Mouse (Mus musculus) neural tube, embryonic 13.5 days (tissue): ENCODE measurements around the gene Kazn. TPM values are rescaled to one million over a fixed set of nuclear protein-coding genes. Genes with fewer than 3 reads are reported as not detected.

Source experiments
- ATAC-seq: fragments of 200-750 bp; cut with Nextera tagmentation; 2 replicates; pipeline ENCODE4 v1.8.0; 2017; ENCODE audit warnings: low read depth, mild to moderate bottlenecking, moderate TSS enrichment, moderate library complexity
- H3K27ac ChIP-seq: fragments of 300-500 bp; sonication (generic); replicated peaks from 2 replicates; pipeline ENCODE4 v1.5.1; 2015; ENCODE audit warnings: moderate library complexity, mild to moderate bottlenecking, inconsistent platforms
- H3K27me3 ChIP-seq: fragments of 300-500 bp; sonication (generic); 2 replicates; pipeline ENCODE4 v1.6.1; 2015; ENCODE audit warnings: mild to moderate bottlenecking, inconsistent platforms
- H3K36me3 ChIP-seq: fragments of 300-500 bp; sonication (generic); 2 replicates; pipeline ENCODE4 v1.6.1; 2015; ENCODE audit warnings: mild to moderate bottlenecking, inconsistent platforms
- H3K4me1 ChIP-seq: fragments of 300-500 bp; sonication (generic); replicated peaks from 2 replicates; pipeline ENCODE4 v1.6.1; 2015; ENCODE audit warnings: inconsistent platforms
- H3K4me2 ChIP-seq: fragments of 300-500 bp; sonication (generic); 2 replicates; pipeline ENCODE4 v1.6.1; 2015; ENCODE audit warnings: inconsistent platforms, mild to moderate bottlenecking, moderate library complexity
- H3K4me3 ChIP-seq: fragments of 300-500 bp; sonication (generic); 2 replicates; pipeline ENCODE4 v1.5.1; 2015; ENCODE audit warnings: mild to moderate bottlenecking, inconsistent platforms
- H3K9ac ChIP-seq: fragments of 300-500 bp; sonication (generic); 2 replicates; pipeline ENCODE4 v1.6.1; 2015; ENCODE audit warnings: moderate library complexity, mild to moderate bottlenecking, inconsistent platforms
- H3K9me3 ChIP-seq: fragments of 300-500 bp; sonication (generic); 2 replicates; pipeline ENCODE4 v1.6.1; 2016; ENCODE audit warnings: inconsistent platforms
- WGBS: fragments of 180-500 bp; shearing (Covaris S2); methylation state at CpG from one replicate; pipeline ENCODE4 v1.1.7; 2015; 5-methylcytosine and 5-hydroxymethylcytosine counted together
- polyA plus RNA-seq: library from polyadenylated mRNA; unstranded; fragments of >200 nt; fragmentation: Nextera tagmentation; extraction: Ambion mirVana; gene quantifications from 2 replicates; pipeline ENCODE4 v1.2.1, GENCODE M21; 2015

Kazn gene
- polyA plus RNA-seq, 1 experiment from 2014 or later: 18.9 TPM

- H3K9ac ChIP-seq: no peak overlapping the region
Observed at GRCm38 (mm10) chr4:142217048-142217447, 22.2 kb downstream of the Kazn start.

GRCm38 (mm10) chr4:142215760-142216159 lies 23.4 kb downstream of the Kazn start:
- 76% methylated on average over 7 of the region's 7 CpGs for WGBS
- Histone ChIP-seq H3K9me3 (no peaks in the 10 kb centered on the region), H3K36me3 (no peaks in the 10 kb centered on the region), H3K9ac (no peak overlapping the region), H3K4me2 (no peak overlapping the region), H3K4me3 (no peak overlapping the region), H3K27me3 (no peaks in the 10 kb centered on the region), H3K27ac (no peak overlapping the region), H3K4me1 (peaks cover 16% of the 10 kb centered on the region)
- ATAC-seq: no peak

More at GRCm38 (mm10) chr4:142217048-142217447, 22.2 kb downstream of the Kazn start:
- Histone ChIP-seq H3K9me3 (no peaks in the 10 kb centered on the region), H3K4me2 (no peak overlapping the region), H3K36me3 (no peaks in the 10 kb centered on the region), H3K27me3 (no peaks in the 10 kb centered on the region), H3K4me1 (peaks cover 29% of the 10 kb centered on the region), H3K27ac (no peak overlapping the region), H3K4me3 (no peak overlapping the region)
- 82% methylated on average over 6 of the region's 6 CpGs for WGBS
- ATAC-seq: no peak

- Histone ChIP-seq H3K36me3 (no peaks in the 10 kb centered on the region), H3K4me2 (no peak overlapping the region), H3K9me3 (no peaks in the 10 kb centered on the region), H3K4me1 (peaks cover 23% of the 10 kb centered on the region), H3K4me3 (no peak overlapping the region), H3K27me3 (no peaks in the 10 kb centered on the region), H3K27ac (no peak overlapping the region), H3K9ac (no peak overlapping the region)
- ATAC-seq: no peak
- 63% methylated on average over 6 of the region's 6 CpGs for WGBS
Observed at GRCm38 (mm10) chr4:142214532-142214931, 24.7 kb downstream of the Kazn start.

GRCm38 (mm10) chr4:142212425-142212824 lies 26.8 kb downstream of the Kazn start:
- H3K36me3 ChIP-seq: no peaks in the 10 kb centered on the region
- H3K27me3 ChIP-seq: no peaks in the 10 kb centered on the region
- H3K9me3 ChIP-seq: no peaks in the 10 kb centered on the region
- H3K27ac ChIP-seq: no peak overlapping the region
- no peak for ATAC-seq
- peaks cover 31% of the 10 kb centered on the region for H3K4me1 ChIP-seq
- no peak overlapping the region for H3K9ac ChIP-seq
- H3K4me2 ChIP-seq: no peak overlapping the region
- WGBS: 92% methylated on average over 9 of the region's 9 CpGs
- no peak overlapping the region for H3K4me3 ChIP-seq

- H3K9ac ChIP-seq: no peak overlapping the region
- H3K27me3 ChIP-seq: no peaks in the 10 kb centered on the region
- no peak for ATAC-seq
- no peak overlapping the region for H3K27ac ChIP-seq
- H3K4me3 ChIP-seq: no peak overlapping the region
- no peaks in the 10 kb centered on the region for H3K9me3 ChIP-seq
- WGBS: 78% methylated on average over 9 of the region's 9 CpGs
- H3K36me3 ChIP-seq: no peaks in the 10 kb centered on the region
- peaks cover 35% of the 10 kb centered on the region for H3K4me1 ChIP-seq
- H3K4me2 ChIP-seq: no peak overlapping the region
Observed at GRCm38 (mm10) chr4:142209884-142210283, 29.3 kb downstream of the Kazn start.

GRCm38 (mm10) chr4:142209476-142209875 lies 29.7 kb downstream of the Kazn start:
- Histone ChIP-seq H3K9ac (no peak overlapping the region), H3K4me1 (peaks cover 34% of the 10 kb centered on the region), H3K4me2 (no peak overlapping the region), H3K27me3 (no peaks in the 10 kb centered on the region), H3K9me3 (no peaks in the 10 kb centered on the region), H3K36me3 (no peaks in the 10 kb centered on the region), H3K27ac (no peak overlapping the region), H3K4me3 (no peak overlapping the region)
- WGBS: 57% methylated on average over 7 of the region's 7 CpGs
- no peak for ATAC-seq

GRCm38 (mm10) chr4:142205693-142206092 lies 33.5 kb downstream of the Kazn start:
- Histone ChIP-seq H3K4me3 (no peak overlapping the region), H3K27ac (no peak overlapping the region), H3K4me1 (peaks cover 20% of the 10 kb centered on the region), H3K4me2 (no peak overlapping the region), H3K27me3 (no peaks in the 10 kb centered on the region), H3K9ac (no peak overlapping the region), H3K36me3 (peaks cover 4% of the 10 kb centered on the region; the same call in 1 of the 2 replicates), H3K9me3 (0 out of 2 replicates have a peak, but pooled peaks cover 4% of the 10 kb centered on the region)
- WGBS: 83% methylated on average over 6 of the region's 6 CpGs
- ATAC-seq: no peak

- Histone ChIP-seq H3K27ac (no peak overlapping the region), H3K4me1 (no peaks in the 10 kb centered on the region), H3K9me3 (no peaks in the 10 kb centered on the region), H3K4me3 (no peak overlapping the region), H3K27me3 (no peaks in the 10 kb centered on the region), H3K9ac (no peak overlapping the region), H3K36me3 (no peaks in the 10 kb centered on the region), H3K4me2 (no peak overlapping the region)
- no peak for ATAC-seq
- WGBS: 82% methylated on average over 6 of the region's 6 CpGs
Observed at GRCm38 (mm10) chr4:142196626-142197025, 42.6 kb downstream of the Kazn start.

- ATAC-seq: no peak
- Histone ChIP-seq H3K4me3 (no peak overlapping the region), H3K9ac (no peak overlapping the region), H3K27me3 (no peaks in the 10 kb centered on the region), H3K9me3 (no peaks in the 10 kb centered on the region), H3K27ac (no peak overlapping the region), H3K4me2 (no peak overlapping the region), H3K36me3 (no peaks in the 10 kb centered on the region), H3K4me1 (no peaks in the 10 kb centered on the region)
- 90% methylated on average over 7 of the region's 7 CpGs for WGBS
Observed at GRCm38 (mm10) chr4:142193780-142194179, 45.4 kb downstream of the Kazn start.

- H3K36me3 ChIP-seq: no peaks in the 10 kb centered on the region
- ATAC-seq: no peak
- no peak overlapping the region for H3K4me3 ChIP-seq
- H3K4me1 ChIP-seq: peaks cover 2% of the 10 kb centered on the region; the same call in 1 of the 2 replicates
- no peaks in the 10 kb centered on the region for H3K27me3 ChIP-seq
- H3K9ac ChIP-seq: no peak overlapping the region
- H3K27ac ChIP-seq: no peak overlapping the region
- no peak overlapping the region for H3K4me2 ChIP-seq
- H3K9me3 ChIP-seq: no peaks in the 10 kb centered on the region
- WGBS: 91% methylated on average over 8 of the region's 8 CpGs
Observed at GRCm38 (mm10) chr4:142193151-142193578, 46.0 kb downstream of the Kazn start.

- Histone ChIP-seq H3K9me3 (no peaks in the 10 kb centered on the region), H3K27me3 (no peaks in the 10 kb centered on the region), H3K4me1 (peaks cover 9% of the 10 kb centered on the region; the same call in 1 of the 2 replicates), H3K4me2 (no peak overlapping the region), H3K36me3 (no peaks in the 10 kb centered on the region), H3K9ac (no peak overlapping the region), H3K27ac (no peak overlapping the region), H3K4me3 (no peak overlapping the region)
- ATAC-seq: no peak
- WGBS: 89% methylated on average over 8 of the region's 8 CpGs
Observed at GRCm38 (mm10) chr4:142189960-142190359, 49.2 kb downstream of the Kazn start.

GRCm38 (mm10) chr4:142188501-142188900 lies 50.7 kb downstream of the Kazn start:
- no peak for ATAC-seq
- H3K27ac ChIP-seq: no peak overlapping the region
- 76% methylated on average over 2 of the region's 2 CpGs for WGBS
- H3K9me3 ChIP-seq: no peaks in the 10 kb centered on the region
- no peak overlapping the region for H3K4me2 ChIP-seq
- no peaks in the 10 kb centered on the region for H3K27me3 ChIP-seq
- no peaks in the 10 kb centered on the region for H3K36me3 ChIP-seq
- no peak overlapping the region for H3K9ac ChIP-seq
- H3K4me1 ChIP-seq: peaks cover 9% of the 10 kb centered on the region; the same call in 1 of the 2 replicates
- no peak overlapping the region for H3K4me3 ChIP-seq

- 94% methylated on average over 3 of the region's 3 CpGs for WGBS
Observed at GRCm38 (mm10) chr4:142186155-142186554, 53.0 kb downstream of the Kazn start.

More at GRCm38 (mm10) chr4:142186155-142186554, 53.0 kb downstream of the Kazn start:
- Histone ChIP-seq H3K9ac (no peak overlapping the region), H3K4me2 (no peak overlapping the region), H3K4me1 (peaks cover 9% of the 10 kb centered on the region; the same call in 1 of the 2 replicates), H3K27ac (no peak overlapping the region), H3K36me3 (no peaks in the 10 kb centered on the region), H3K4me3 (no peak overlapping the region), H3K27me3 (no peaks in the 10 kb centered on the region), H3K9me3 (no peaks in the 10 kb centered on the region)
- no peak for ATAC-seq
